Mouse (Mus musculus) hematopoietic stem cell, adult 5-6 weeks (primary cell): Measurements from ENCODE around the gene Hist1h4j. TPM values are rescaled to one million over a fixed set of nuclear protein-coding genes. Genes with fewer than 3 reads are reported as not detected.
A peak's percentile ranks its signal among the peaks of the same experiment; 100 is the strongest.
"Not testable (repeated sequence)": the region's sequence is repeated elsewhere in the genome, so short reads cannot be mapped to it uniquely, and the experiment has no call there.

Experiments
- ATAC-seq, 2 experiments: fragments of 125-278 bp in 1 of 2; replicated peaks in 1 of 2; 2 replicates each; pipeline ENCODE4 v1.8.0; 2016 to 2017; ENCODE audit warnings: inconsistent platforms in 2 of 2, mild to moderate bottlenecking in 2 of 2, moderate number of reproducible peaks in 2 of 2, low read depth in 1 of 2, moderate TSS enrichment in 1 of 2; ENCODE audit not compliant: low FRiP score in 2 of 2, poor library complexity in 2 of 2, severe bottlenecking in 2 of 2, insufficient read depth in 1 of 2, low TSS enrichment in 1 of 2
- total RNA-seq: library from RNA; stranded (forward); fragments of 172-1452, 232-1000 nt; gene quantifications from 2 replicates; pipeline ENCODE4 v1.2.3, GENCODE M21; 2017

Hist1h4j gene
- 134 and 252 TPM in 2 replicates for total RNA-seq

GRCm38 (mm10) chr13:21734906-21735767 lies at the start of gene Hist1h4j:
Gene Hist1h4j, plus strand, starts transcription at chr13:21735064.
- peak; percentile 67 to 79 for ATAC-seq

GRCm38 (mm10) chr13:21697811-21698210 lies 37.1 kb upstream of the Hist1h4j start, which contains the start of gene Olfr1359:
Gene Olfr1359, plus strand, starts transcription at chr13:21698111.
- ATAC-seq, result no peak

GRCm38 (mm10) chr13:21706669-21707068 lies 28.2 kb upstream of the Hist1h4j start:
- no peak for ATAC-seq

- ATAC-seq, result peak; percentile 91
These were observed 24.7 kb upstream of the Hist1h4j start for GRCm38 (mm10) chr13:21710031-21710711.

GRCm38 (mm10) chr13:21710821-21711525 lies 23.9 kb upstream of the Hist1h4j start:
- peak; percentile 22 to 29; a peak in 3 of 4 replicates for ATAC-seq

GRCm38 (mm10) chr13:21711698-21712097 lies 23.2 kb upstream of the Hist1h4j start:
- ATAC-seq, result no peak

GRCm38 (mm10) chr13:21714725-21715124 lies 20.1 kb upstream of the Hist1h4j start:
- peak in 1 of 2 experiments; percentile 20; a peak in 1 of 4 replicates for ATAC-seq

- no peak for ATAC-seq
These were observed 19.6 kb upstream of the Hist1h4j start for GRCm38 (mm10) chr13:21715131-21715863.

GRCm38 (mm10) chr13:21715864-21716539 lies 18.9 kb upstream of the Hist1h4j start, which contains the start of the genes Hist1h2bl and Hist1h2ai:
Gene Hist1h2bl, minus strand, starts transcription at chr13:21716143.
Gene Hist1h2ai, plus strand, starts transcription at chr13:21716422.
- ATAC-seq, result peak; percentile 86 to 95

GRCm38 (mm10) chr13:21716540-21717391 lies 18.1 kb upstream of the Hist1h4j start:
- ATAC-seq, result peak in 1 of 2 experiments; percentile 15; a peak in 2 of 4 replicates

- ATAC-seq, result peak; percentile 40 to 48; a peak in 3 of 4 replicates
These were observed 17.2 kb upstream of the Hist1h4j start, which contains the start of gene Hist1h3h for GRCm38 (mm10) chr13:21717397-21718357. Gene Hist1h3h, plus strand, starts transcription at chr13:21717659.

GRCm38 (mm10) chr13:21718381-21719080 lies 16.3 kb upstream of the Hist1h4j start:
- no peak for ATAC-seq

GRCm38 (mm10) chr13:21721107-21721756 lies 13.6 kb upstream of the Hist1h4j start:
- ATAC-seq, result not testable (repeated sequence)
